Mouse (Mus musculus) liver, embryonic 14.5 days (tissue): ENCODE measurements around the gene Gabbr2.

Source experiments
- CTCF ChIP-seq: IDR thresholded peaks from 2 replicates; pipeline ENCODE4 v1.5.1; 2016; ENCODE audit warnings: antibody characterized with exemption, low read depth, control low read depth
- EP300 ChIP-seq: IDR thresholded peaks from 2 replicates; pipeline ENCODE4 v1.6.1; 2016; ENCODE audit warnings: antibody characterized with exemption, low read depth

DNA sequence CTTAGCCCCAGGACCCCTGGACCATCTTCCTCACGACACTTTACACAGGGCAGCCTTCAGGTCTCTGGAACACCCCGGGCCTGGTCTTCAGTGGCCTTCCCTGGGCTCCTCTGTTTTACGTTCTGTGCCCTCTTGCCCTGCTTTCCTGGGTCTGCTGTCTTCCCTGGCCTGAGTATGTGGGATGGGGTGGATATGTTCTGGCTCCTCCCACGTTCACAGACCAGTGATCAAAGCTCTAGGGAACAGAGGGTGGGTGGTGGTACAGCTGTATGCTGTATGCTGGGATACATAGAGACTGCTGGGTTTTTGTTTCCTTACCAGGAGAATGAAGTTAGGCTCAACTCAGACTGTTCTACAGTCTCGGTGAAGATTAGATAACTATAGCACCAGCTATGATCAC, 274.5 kb downstream of the Gabbr2 start:
- no peak for TF ChIP-seq CTCF
- no peak for TF ChIP-seq EP300
